Mouse (Mus musculus) CD4-positive, CD25-positive, alpha-beta regulatory T cell, adult 9 weeks (primary cell): ENCODE results near the gene Gm597. TPM values are rescaled to one million over a fixed set of nuclear protein-coding genes. Genes with fewer than 3 reads are reported as not detected.

Source experiments
- polyA plus RNA-seq: library from polyadenylated mRNA; unstranded; fragments of 100-300 nt; shearing (Covaris generic); gene quantifications from one replicate; pipeline ENCODE4 v1.2.1, GENCODE M21; 2017

The Gm597 gene
- polyA plus RNA-seq, result not detected

GRCm38 (mm10) chr1:28780152-28780551 lies at the start of gene Gm597:
Gene Gm597 (minus strand): TSS chr1:28780252.

